Mouse (Mus musculus) lung, postnatal 0 days (tissue): ENCODE data around the gene Rnps1.

Experiments used
- CTCF ChIP-seq: IDR thresholded peaks from 2 replicates; pipeline ENCODE4 v1.5.1; 2016; ENCODE audit warnings: antibody characterized with exemption, mild to moderate bottlenecking
- EP300 ChIP-seq: IDR thresholded peaks from 2 replicates; pipeline ENCODE4 v1.6.1; 2016; ENCODE audit warnings: antibody characterized with exemption, mild to moderate bottlenecking, control low read depth

- TF ChIP-seq EP300 = no peak
- no peak for TF ChIP-seq CTCF
Measured at GRCm38 (mm10) chr17:24423114-24423513, 8.7 kb downstream of the Rnps1 start.
